Mouse (Mus musculus): ENCODE measurements around the gene Fxn. TPM values are rescaled to one million over a fixed set of nuclear protein-coding genes. Genes with fewer than 3 reads are reported as not detected.

Fxn gene
- polyA plus RNA-seq, 1 experiment from 2014 or later, result 57.5 TPM

GRCm38 (mm10) chr19:24315234-24315633, 34.8 kb upstream of the Fxn start:
- ATAC-seq (ENCODE audit: insufficient number of reproducible peaks, insufficient read depth, low FRiP score, low TSS enrichment), result no peak
- no peaks in the 10 kb centered on the region for H3K27me3 ChIP-seq
- WGBS, result 90% methylated on average over 4 of the region's 4 CpGs
- no peak overlapping the region for H3K4me2 ChIP-seq (replicated peaks)
- no peak overlapping the region for H3K27ac ChIP-seq
- H3K4me3 ChIP-seq, result no peak overlapping the region
- H3K36me3 ChIP-seq, result no peaks in the 10 kb centered on the region
- H3K4me1 ChIP-seq, result peaks cover 2% of the 10 kb centered on the region; the same call in 1 of the 2 replicates
- no peaks in the 10 kb centered on the region for H3K9me3 ChIP-seq
- H3K9ac ChIP-seq, result no peak overlapping the region

GRCm38 (mm10) chr19:24314676-24315075, 34.3 kb upstream of the Fxn start:
- ATAC-seq (ENCODE audit: insufficient number of reproducible peaks, insufficient read depth, low FRiP score, low TSS enrichment), result no peak
- Histone ChIP-seq H3K27ac (no peak overlapping the region), H3K4me2 (replicated peaks) (no peak overlapping the region), H3K4me1 (peaks cover 2% of the 10 kb centered on the region; the same call in 1 of the 2 replicates), H3K36me3 (no peaks in the 10 kb centered on the region), H3K9me3 (no peaks in the 10 kb centered on the region), H3K9ac (no peak overlapping the region), H3K27me3 (no peaks in the 10 kb centered on the region), H3K4me3 (no peak overlapping the region)
- WGBS, result 94% methylated on average over 11 of the region's 11 CpGs

DNA sequence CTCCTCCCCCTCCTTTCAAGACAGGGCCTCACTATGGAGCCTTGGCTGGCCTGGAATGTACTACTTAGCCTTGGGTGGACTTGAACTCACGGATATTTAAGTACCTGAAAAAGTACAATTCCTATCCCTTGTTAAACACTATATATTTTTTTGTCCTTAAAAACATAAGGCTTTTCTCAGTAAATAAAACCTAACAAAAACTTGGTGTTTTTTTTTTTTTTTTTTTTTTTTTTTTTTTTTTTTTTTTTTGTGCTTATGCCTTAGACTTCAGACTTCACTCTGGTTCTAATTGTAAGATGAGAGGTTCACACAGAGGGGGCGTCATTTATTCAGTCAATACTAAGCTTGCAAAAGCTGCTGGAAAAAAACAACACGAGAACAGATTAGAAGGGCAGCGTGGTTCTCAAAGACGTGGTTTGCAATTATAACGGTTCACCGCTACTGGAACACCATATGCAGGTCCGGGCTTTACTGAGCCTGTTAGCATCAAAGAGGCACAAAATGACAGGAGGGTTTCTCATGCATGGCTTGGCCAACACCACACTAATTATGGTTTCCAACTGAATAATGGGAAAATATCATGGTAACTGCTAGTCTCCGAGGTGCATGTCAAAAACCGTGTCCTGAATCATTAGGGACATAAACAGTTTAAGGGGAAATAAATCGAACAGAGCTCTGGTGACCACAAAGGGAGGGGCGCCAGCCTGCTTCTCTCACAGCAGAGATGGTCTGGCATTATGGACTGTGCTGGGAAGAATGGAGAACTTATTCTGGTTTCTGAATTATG, 32.3 kb upstream of the Fxn start:
- Histone ChIP-seq H3K27ac (no peak overlapping the region), H3K4me2 (replicated peaks) (no peak overlapping the region), H3K9ac (no peak overlapping the region), H3K4me3 (no peak overlapping the region), H3K9me3 (no peaks in the 10 kb centered on the region), H3K27me3 (no peaks in the 10 kb centered on the region), H3K4me1 (peaks cover 7% of the 10 kb centered on the region; the same call in 1 of the 2 replicates), H3K36me3 (no peaks in the 10 kb centered on the region)
- peak; percentile 75; the same call in 1 of the 2 replicates for ATAC-seq (ENCODE audit: insufficient number of reproducible peaks, insufficient read depth, low FRiP score, low TSS enrichment)
- WGBS, result 63% methylated on average over 12 of the region's 12 CpGs

- Histone ChIP-seq H3K36me3 (no peaks in the 10 kb centered on the region), H3K9me3 (no peaks in the 10 kb centered on the region), H3K9ac (no peak overlapping the region), H3K4me2 (replicated peaks) (no peak overlapping the region), H3K27me3 (no peaks in the 10 kb centered on the region), H3K4me1 (peaks cover 9% of the 10 kb centered on the region; the same call in 1 of the 2 replicates), H3K27ac (no peak overlapping the region), H3K4me3 (no peak overlapping the region)
- WGBS, result 77% methylated on average over 5 of the region's 5 CpGs
- ATAC-seq (ENCODE audit: insufficient number of reproducible peaks, insufficient read depth, low FRiP score, low TSS enrichment), result no peak
Measured at GRCm38 (mm10) chr19:24312046-24312445, 31.6 kb upstream of the Fxn start.

DNA sequence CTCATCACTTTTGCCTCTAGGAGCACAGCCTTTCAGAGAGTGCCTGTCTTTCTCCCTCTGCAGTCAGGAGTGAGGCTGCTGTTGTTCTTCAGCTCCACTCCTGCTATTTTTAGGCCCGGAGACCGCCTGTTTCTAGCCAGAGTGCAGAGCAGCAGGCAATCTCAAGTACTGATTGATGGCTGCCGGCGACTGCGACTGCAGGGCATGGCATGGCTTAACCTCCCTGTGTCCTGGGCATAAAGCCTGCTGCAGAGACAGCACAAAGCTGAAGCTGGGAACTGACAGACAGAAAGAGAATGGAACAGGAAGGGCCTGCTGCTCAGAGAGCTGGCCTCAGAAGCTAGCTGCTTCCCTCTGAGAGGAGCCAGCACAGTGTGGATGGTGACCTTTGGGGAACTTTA, 27.9 kb upstream of the Fxn start:
- Histone ChIP-seq H3K27ac (peak overlapping the region; percentile 63; the same call in 1 of the 2 replicates), H3K4me1 (peaks cover 9% of the 10 kb centered on the region; the same call in 1 of the 2 replicates), H3K27me3 (no peaks in the 10 kb centered on the region), H3K9me3 (no peaks in the 10 kb centered on the region), H3K4me3 (no peak overlapping the region), H3K36me3 (no peaks in the 10 kb centered on the region), H3K4me2 (replicated peaks) (no peak overlapping the region), H3K9ac (peak overlapping the region; percentile 0; the same call in 1 of the 2 replicates)
- 11% methylated on average over 5 of the region's 5 CpGs for WGBS
- ATAC-seq (ENCODE audit: insufficient number of reproducible peaks, insufficient read depth, low FRiP score, low TSS enrichment), result no peak

- Histone ChIP-seq H3K36me3 (no peaks in the 10 kb centered on the region), H3K4me2 (replicated peaks) (no peak overlapping the region), H3K4me3 (no peak overlapping the region), H3K9ac (peak overlapping the region; percentile 0; the same call in 1 of the 2 replicates), H3K27ac (peak overlapping the region; percentile 63; the same call in 1 of the 2 replicates), H3K4me1 (peaks cover 9% of the 10 kb centered on the region; the same call in 1 of the 2 replicates), H3K27me3 (no peaks in the 10 kb centered on the region), H3K9me3 (no peaks in the 10 kb centered on the region)
- 60% methylated on average over 13 of the region's 13 CpGs for WGBS
- ATAC-seq (ENCODE audit: insufficient number of reproducible peaks, insufficient read depth, low FRiP score, low TSS enrichment), result no peak
Measured at GRCm38 (mm10) chr19:24307271-24308221, 27.1 kb upstream of the Fxn start.

GRCm38 (mm10) chr19:24306351-24306750, 25.9 kb upstream of the Fxn start:
- H3K4me1 ChIP-seq, result peaks cover 9% of the 10 kb centered on the region; the same call in 1 of the 2 replicates
- H3K9ac ChIP-seq, result no peak overlapping the region
- no peak overlapping the region for H3K27ac ChIP-seq
- H3K4me2 ChIP-seq (replicated peaks), result no peak overlapping the region
- WGBS, result 93% methylated on average over 5 of the region's 5 CpGs
- H3K9me3 ChIP-seq, result no peaks in the 10 kb centered on the region
- no peak overlapping the region for H3K4me3 ChIP-seq
- H3K36me3 ChIP-seq, result no peaks in the 10 kb centered on the region
- ATAC-seq (ENCODE audit: insufficient number of reproducible peaks, insufficient read depth, low FRiP score, low TSS enrichment), result no peak
- no peaks in the 10 kb centered on the region for H3K27me3 ChIP-seq

GRCm38 (mm10) chr19:24302198-24302597, 21.8 kb upstream of the Fxn start:
- Histone ChIP-seq H3K4me1 (no peaks in the 10 kb centered on the region), H3K9ac (no peak overlapping the region), H3K9me3 (no peaks in the 10 kb centered on the region), H3K27ac (no peak overlapping the region), H3K36me3 (no peaks in the 10 kb centered on the region), H3K4me2 (replicated peaks) (no peak overlapping the region), H3K4me3 (no peak overlapping the region), H3K27me3 (no peaks in the 10 kb centered on the region)
- ATAC-seq (ENCODE audit: insufficient number of reproducible peaks, insufficient read depth, low FRiP score, low TSS enrichment), result no peak
- 49% methylated on average over 10 of the region's 10 CpGs for WGBS

GRCm38 (mm10) chr19:24301768-24302148, 21.4 kb upstream of the Fxn start:
- Histone ChIP-seq H3K9me3 (no peaks in the 10 kb centered on the region), H3K4me1 (no peaks in the 10 kb centered on the region), H3K36me3 (no peaks in the 10 kb centered on the region), H3K4me2 (replicated peaks) (no peak overlapping the region), H3K27ac (no peak overlapping the region), H3K4me3 (no peak overlapping the region), H3K9ac (no peak overlapping the region), H3K27me3 (no peaks in the 10 kb centered on the region)
- 27% methylated on average over 5 of the region's 5 CpGs for WGBS
- no peak for ATAC-seq (ENCODE audit: insufficient number of reproducible peaks, insufficient read depth, low FRiP score, low TSS enrichment)

- H3K4me3 ChIP-seq, result peak overlapping the region; percentile 32
- no peaks in the 10 kb centered on the region for H3K27me3 ChIP-seq
- no peak overlapping the region for H3K9ac ChIP-seq
- H3K36me3 ChIP-seq, result no peaks in the 10 kb centered on the region
- peak overlapping the region; percentile 48 for H3K4me2 ChIP-seq (replicated peaks)
- no peak overlapping the region for H3K27ac ChIP-seq
- WGBS, result 2% methylated on average over 9 of the region's 9 CpGs
- H3K9me3 ChIP-seq, result no peaks in the 10 kb centered on the region
- no peaks in the 10 kb centered on the region for H3K4me1 ChIP-seq
- peak; percentile 81; the same call in 1 of the 2 replicates for ATAC-seq (ENCODE audit: insufficient number of reproducible peaks, insufficient read depth, low FRiP score, low TSS enrichment)
Measured at GRCm38 (mm10) chr19:24300994-24301767, 20.8 kb upstream of the Fxn start.

DNA sequence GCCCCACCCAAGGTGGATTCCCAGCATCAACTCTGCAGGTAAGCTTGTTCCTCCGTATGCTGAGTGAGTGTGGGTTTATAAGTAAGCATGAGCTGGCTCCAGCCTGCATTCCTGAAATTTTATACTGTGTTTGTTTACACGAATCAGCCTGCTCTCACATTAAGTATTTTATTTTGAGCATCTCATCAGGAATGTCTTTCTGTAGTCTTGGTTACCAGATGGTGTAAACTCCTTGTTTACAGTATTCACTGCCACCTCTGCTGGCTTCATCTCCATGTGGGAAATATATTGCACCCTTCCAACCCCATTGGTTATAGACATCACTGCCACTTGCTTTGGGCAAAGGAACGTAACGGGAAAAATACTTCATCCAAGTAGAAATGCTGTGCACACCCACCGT, 13.1 kb upstream of the Fxn start:
- H3K4me3 ChIP-seq, result no peak overlapping the region
- no peaks in the 10 kb centered on the region for H3K36me3 ChIP-seq
- H3K9me3 ChIP-seq, result no peaks in the 10 kb centered on the region
- no peak overlapping the region for H3K4me2 ChIP-seq (replicated peaks)
- H3K27ac ChIP-seq, result no peak overlapping the region
- H3K27me3 ChIP-seq, result no peaks in the 10 kb centered on the region
- no peak overlapping the region for H3K9ac ChIP-seq
- ATAC-seq (ENCODE audit: insufficient number of reproducible peaks, insufficient read depth, low FRiP score, low TSS enrichment), result no peak
- H3K4me1 ChIP-seq, result no peaks in the 10 kb centered on the region
- WGBS, result 74% methylated on average over 5 of the region's 5 CpGs

Measured in embryonic facial prominence, embryonic 12.5 days (tissue).